Mouse (Mus musculus) liver, embryonic 14.5 days (tissue): ENCODE measurements around the gene Tas1r3. TPM values are rescaled to one million over a fixed set of nuclear protein-coding genes. Genes with fewer than 3 reads are reported as not detected.

Experiments used
- ATAC-seq: fragments of 200-750 bp; cut with Nextera tagmentation; 2 replicates; pipeline ENCODE4 v1.8.0; 2017; ENCODE audit warnings: moderate number of reproducible peaks, mild to moderate bottlenecking, moderate library complexity; ENCODE audit not compliant: insufficient read depth
- DNase-seq, 3 experiments: peaks; one replicate each; pipeline ENCODE4 v3.0.0-alpha.2; 2012 to 2013; ENCODE audit warnings: low read depth in 3 of 3, low spot score in 3 of 3
- H3K27ac ChIP-seq: fragments of 300-500 bp; sonication (generic); 2 replicates; pipeline ENCODE4 v1.5.1; 2014; ENCODE audit warnings: moderate library complexity, mild to moderate bottlenecking, control low read depth, inconsistent platforms
- H3K27me3 ChIP-seq: fragments of 300-500 bp; sonication (generic); 2 replicates; pipeline ENCODE4 v1.6.1; 2014; ENCODE audit warnings: mild to moderate bottlenecking, low read length, moderate library complexity; ENCODE audit not compliant: control insufficient read depth, insufficient read depth
- H3K36me3 ChIP-seq: fragments of 300-500 bp; sonication (generic); replicated peaks from 2 replicates; pipeline ENCODE4 v1.6.1; 2014; ENCODE audit warnings: low read depth; ENCODE audit not compliant: control insufficient read depth, insufficient read depth
- H3K4me1 ChIP-seq, 2 experiments: fragments of 200-500 bp in 1 of 2; fragments of 300-500 bp in 1 of 2; sonication (generic) in 1 of 2; replicated peaks; 2 replicates each; pipeline ENCODE4 v1.6.1; 2012 to 2014; ENCODE audit warnings: antibody characterized with exemption in 1 of 2, inconsistent platforms in 1 of 2, low read length in 1 of 2; ENCODE audit not compliant: control insufficient read depth in 2 of 2, insufficient read depth in 2 of 2
- H3K4me2 ChIP-seq: fragments of 300-500 bp; sonication (generic); 2 replicates; pipeline ENCODE4 v1.6.1; 2014; ENCODE audit warnings: low read depth, mild to moderate bottlenecking, control low read depth, moderate library complexity
- H3K4me3 ChIP-seq, 2 experiments: fragments of 200-500 bp in 1 of 2; fragments of 300-500 bp in 1 of 2; sonication (generic) in 1 of 2; 2 replicates each; pipeline ENCODE4 v1.5.1; 2012 to 2014; ENCODE audit warnings: low read depth in 2 of 2, low read length in 2 of 2, mild to moderate bottlenecking in 2 of 2, control low read depth in 1 of 2, inconsistent platforms in 1 of 2, moderate library complexity in 1 of 2; ENCODE audit not compliant: insufficient read depth in 1 of 2
- H3K9ac ChIP-seq: fragments of 300-500 bp; sonication (generic); replicated peaks from 2 replicates; pipeline ENCODE4 v1.6.1; 2014; ENCODE audit warnings: mild to moderate bottlenecking, control low read depth, moderate library complexity
- H3K9me3 ChIP-seq: fragments of 300-500 bp; sonication (generic); 2 replicates; pipeline ENCODE4 v1.6.1; 2016; ENCODE audit warnings: low read length, mixed read lengths; ENCODE audit not compliant: control insufficient read depth
- CTCF ChIP-seq: IDR thresholded peaks from 2 replicates; pipeline ENCODE4 v1.5.1; 2016; ENCODE audit warnings: antibody characterized with exemption, low read depth, control low read depth
- EP300 ChIP-seq: IDR thresholded peaks from 2 replicates; pipeline ENCODE4 v1.6.1; 2016; ENCODE audit warnings: antibody characterized with exemption, low read depth
- WGBS: fragments of 180-500 bp; shearing (Covaris S2); extraction: QIAGEN DNeasy Blood & Tissue Kit; methylation state at CpG from one replicate; pipeline ENCODE4 v1.1.7; 2014; ENCODE audit not compliant: insufficient replicate concordance; 5-methylcytosine and 5-hydroxymethylcytosine counted together
- polyA plus RNA-seq, 2 experiments: library from polyadenylated mRNA; depleted of rRNA in 1 of 2; stranded (reverse) in 1 of 2; unstranded in 1 of 2; fragments of >200 nt; fragmentation: Nextera tagmentation in 1 of 2; extraction: Ambion mirVana in 1 of 2; gene quantifications; 2 replicates each; pipeline versions ENCODE4 v1.2.1 to v1.2.3; 2012 to 2014

Gene Tas1r3
- polyA plus RNA-seq, 2 experiments, result 0.04 to 0.08 TPM

GRCm38 (mm10) chr4:155871404-155871803 lies 8.2 kb upstream of the Tas1r3 start:
- TF ChIP-seq EP300 (no peak), CTCF (no peak)
- no peaks in the 10 kb centered on the region for H3K27me3 ChIP-seq
- H3K4me3 ChIP-seq, result no peak overlapping the region
- peaks cover 26% of the 10 kb centered on the region for H3K36me3 ChIP-seq
- H3K4me2 ChIP-seq, result no peak overlapping the region
- DNase-seq (no peak), ATAC-seq (no peak)
- no peaks in the 10 kb centered on the region for H3K9me3 ChIP-seq
- no peak overlapping the region for H3K27ac ChIP-seq
- peaks cover 6 to 20% of the 10 kb centered on the region in 2 experiments for H3K4me1 ChIP-seq
- H3K9ac ChIP-seq, result no peak overlapping the region
- WGBS, result 72% methylated on average over 7 of the region's 7 CpGs

- under 1% methylated on average over 63 of the region's 63 CpGs for WGBS
- Histone ChIP-seq H3K36me3 (peaks cover 12% of the 10 kb centered on the region), H3K4me2 (peak within 1 kb of the TSS; percentile 92), H3K27ac (peak within 1 kb of the TSS; percentile 2; the same call in 1 of the 2 replicates), H3K4me3 (peak within 1 kb of the TSS; percentile 69 to 94), H3K9ac (peak within 1 kb of the TSS; percentile 81), H3K9me3 (no peaks in the 10 kb centered on the region), H3K27me3 (no peaks in the 10 kb centered on the region), H3K4me1 (peaks cover 6 to 20% of the 10 kb centered on the region in 2 experiments)
- DNase-seq (peak; percentile 89 to 91 (median 90)), ATAC-seq (peak; percentile 96)
- TF ChIP-seq CTCF (peak; percentile 20; the same call in 1 of the 2 replicates), EP300 (no peak)
Observed at GRCm38 (mm10) chr4:155869317-155870033, 6.3 kb upstream of the Tas1r3 start, which contains the start of the genes Cptp and Ints11. Gene Cptp (minus strand): TSS chr4:155869440. Gene Ints11 (plus strand): TSS chr4:155869546.

GRCm38 (mm10) chr4:155868614-155869298 lies 5.6 kb upstream of the Tas1r3 start:
- Histone ChIP-seq H3K4me1 (peaks cover 6 to 20% of the 10 kb centered on the region in 2 experiments), H3K9ac (peak overlapping the region; percentile 81), H3K27me3 (no peaks in the 10 kb centered on the region), H3K4me2 (peak overlapping the region; percentile 92), H3K27ac (no peak overlapping the region), H3K9me3 (no peaks in the 10 kb centered on the region), H3K4me3 (peak overlapping the region; percentile 69 to 86), H3K36me3 (peaks cover 9% of the 10 kb centered on the region)
- no peak for DNase-seq
- TF ChIP-seq EP300, result no peak
- no peak for TF ChIP-seq CTCF
- 4% methylated on average over 22 of the region's 22 CpGs for WGBS
- peak; percentile 44 for ATAC-seq

GRCm38 (mm10) chr4:155861787-155862186 lies 1.4 kb downstream of the Tas1r3 start:
- H3K9ac ChIP-seq, result no peak overlapping the region
- H3K27me3 ChIP-seq, result no peaks in the 10 kb centered on the region
- no peak overlapping the region for H3K4me3 ChIP-seq
- WGBS, result 77% methylated on average over 7 of the region's 7 CpGs
- ATAC-seq (no peak), DNase-seq (no peak)
- H3K4me1 ChIP-seq, result no peaks in the 10 kb centered on the region
- no peak overlapping the region for H3K4me2 ChIP-seq
- H3K27ac ChIP-seq, result no peak overlapping the region
- TF ChIP-seq EP300, result no peak
- no peak for TF ChIP-seq CTCF
- no peaks in the 10 kb centered on the region for H3K9me3 ChIP-seq
- peaks cover 1% of the 10 kb centered on the region; the same call in 1 of the 2 replicates for H3K36me3 ChIP-seq

- H3K4me3 ChIP-seq, result no peak overlapping the region
- DNase-seq (peak in 1 of 3 experiments; percentile 43), ATAC-seq (no peak)
- H3K9me3 ChIP-seq, result no peaks in the 10 kb centered on the region
- peaks cover 6% of the 10 kb centered on the region for H3K36me3 ChIP-seq
- no peaks in the 10 kb centered on the region for H3K27me3 ChIP-seq
- H3K27ac ChIP-seq, result no peak overlapping the region
- no peak overlapping the region for H3K9ac ChIP-seq
- H3K4me2 ChIP-seq, result no peak overlapping the region
- TF ChIP-seq CTCF (no peak), EP300 (no peak)
- H3K4me1 ChIP-seq, result 0 out of 4 replicates have a peak, but pooled peaks cover 0 to 3% of the 10 kb centered on the region in 2 experiments
- WGBS, result 39% methylated on average over 13 of the region's 13 CpGs
Observed at GRCm38 (mm10) chr4:155859318-155859717, 3.8 kb downstream of the Tas1r3 start.
